Mouse (Mus musculus): Measurements from ENCODE around the gene Foxs1.
A peak's percentile ranks its signal among the peaks of the same experiment; 100 is the strongest.

The Foxs1 gene

DNA sequence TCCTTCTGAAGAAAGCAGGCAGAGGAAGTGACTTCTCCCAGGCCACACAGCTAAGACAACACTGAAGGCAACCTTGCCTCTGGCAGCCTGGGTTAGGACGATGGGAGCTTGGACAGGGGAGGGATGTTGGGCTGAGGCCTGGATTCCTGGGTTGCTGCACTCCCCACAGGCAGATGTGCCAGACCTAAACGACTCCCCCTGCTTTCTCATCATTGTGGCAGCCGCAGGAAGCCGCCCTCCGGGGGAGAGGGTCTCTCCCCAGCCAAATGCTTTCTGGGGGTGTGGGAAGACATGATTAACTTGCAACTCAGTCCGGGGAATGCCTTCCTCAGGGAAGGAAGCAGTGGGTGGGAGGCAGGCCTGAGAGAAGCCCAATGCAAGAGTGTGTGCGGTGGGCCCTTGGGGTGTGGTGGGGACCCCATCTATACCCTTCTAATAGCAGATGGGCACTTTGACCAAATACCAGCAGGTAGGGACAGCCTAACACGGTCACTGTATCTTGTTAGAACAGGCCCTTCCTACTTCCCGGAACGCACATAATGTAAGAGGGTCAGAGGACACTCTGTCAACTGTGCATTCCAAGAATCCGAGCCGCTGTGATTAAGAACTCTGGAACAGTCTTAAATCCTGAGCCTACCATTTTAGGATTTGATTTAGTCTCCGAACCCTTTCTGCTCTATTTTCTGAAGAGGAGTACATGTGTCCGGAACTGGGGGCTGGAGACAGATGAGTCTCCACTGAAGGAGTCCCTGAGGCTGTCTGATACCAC is 4.6 kb downstream of the Foxs1 start:
- no peak for DNase-seq (ENCODE audit: low read depth, low spot score)

DNA sequence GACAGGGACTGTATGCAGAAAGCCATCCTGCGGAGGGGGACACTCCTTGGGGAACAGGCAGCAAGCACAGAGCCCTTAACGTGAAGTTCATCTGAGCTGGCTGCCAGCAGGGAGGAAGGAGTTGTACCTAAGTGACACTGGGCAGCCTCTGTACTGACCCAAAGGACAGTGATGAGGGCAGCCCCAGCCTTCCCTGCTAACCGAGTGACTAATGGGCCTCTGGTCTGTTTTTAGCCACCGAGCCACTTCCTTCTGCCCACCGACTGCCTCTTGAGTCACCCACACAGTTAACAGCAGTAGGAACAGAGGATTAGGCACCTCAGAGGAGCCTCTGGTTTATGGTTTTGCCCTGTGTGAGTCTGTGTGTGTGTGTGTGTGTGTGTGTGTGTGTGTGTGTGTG is 5.6 kb downstream of the Foxs1 start:
- DNase-seq (ENCODE audit: low read depth, low spot score): no peak

DNA sequence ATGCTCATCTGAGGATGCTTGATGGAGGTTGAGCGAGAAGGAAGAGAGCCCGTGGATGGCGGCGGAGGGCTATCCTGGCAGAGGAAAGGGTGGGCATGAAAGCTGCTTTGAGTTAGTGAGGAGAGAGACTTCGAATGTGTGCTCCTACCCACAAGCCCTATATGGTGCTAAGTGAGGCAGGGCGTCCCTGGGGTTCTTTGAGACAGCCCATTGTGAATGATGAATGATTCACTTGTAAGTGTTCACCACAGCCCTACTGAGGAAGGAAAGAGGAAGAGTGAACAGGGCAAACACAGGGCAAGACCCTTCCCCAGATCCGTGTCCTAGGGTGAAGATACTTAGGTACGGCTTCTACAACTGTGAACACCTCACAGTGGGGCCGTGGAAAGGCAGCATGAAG is 6.1 kb downstream of the Foxs1 start:
- no peak for DNase-seq (ENCODE audit: low read depth, low spot score)

DNA sequence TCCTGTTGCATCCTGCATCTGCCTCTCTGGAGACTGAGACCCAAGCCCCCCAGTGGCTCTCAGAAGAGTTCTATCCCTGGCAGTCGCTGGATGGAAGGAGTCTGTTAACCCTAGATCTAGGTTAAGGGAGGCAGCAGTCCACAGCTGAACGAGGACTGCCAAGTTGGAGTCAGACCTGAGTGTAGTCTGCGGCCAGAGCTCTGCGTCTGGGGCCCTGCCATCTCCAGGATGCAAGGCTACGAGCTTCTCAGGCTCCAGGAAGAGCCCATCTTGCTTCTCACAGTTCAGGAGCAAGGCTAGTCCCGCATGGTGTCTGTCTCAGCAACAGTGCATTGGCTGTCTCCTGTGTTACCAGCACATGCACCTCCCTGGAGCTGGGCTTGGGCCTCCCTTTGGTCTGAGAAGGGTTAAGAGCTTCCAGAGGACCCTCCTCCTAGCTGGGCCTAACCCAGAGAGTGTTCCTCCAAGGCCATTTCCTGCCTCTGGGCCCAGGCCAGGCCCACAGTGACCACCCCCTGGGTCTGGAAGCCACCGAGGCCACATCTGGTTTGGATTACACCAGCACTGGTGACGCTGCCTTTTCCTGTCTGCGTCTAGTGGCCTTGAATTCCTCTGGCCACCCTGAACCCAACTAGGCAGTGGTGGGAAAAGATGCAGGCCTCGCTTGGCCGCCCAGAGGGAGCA is 7.7 kb downstream of the Foxs1 start:
- DNase-seq (ENCODE audit: low read depth, low spot score): no peak

DNA sequence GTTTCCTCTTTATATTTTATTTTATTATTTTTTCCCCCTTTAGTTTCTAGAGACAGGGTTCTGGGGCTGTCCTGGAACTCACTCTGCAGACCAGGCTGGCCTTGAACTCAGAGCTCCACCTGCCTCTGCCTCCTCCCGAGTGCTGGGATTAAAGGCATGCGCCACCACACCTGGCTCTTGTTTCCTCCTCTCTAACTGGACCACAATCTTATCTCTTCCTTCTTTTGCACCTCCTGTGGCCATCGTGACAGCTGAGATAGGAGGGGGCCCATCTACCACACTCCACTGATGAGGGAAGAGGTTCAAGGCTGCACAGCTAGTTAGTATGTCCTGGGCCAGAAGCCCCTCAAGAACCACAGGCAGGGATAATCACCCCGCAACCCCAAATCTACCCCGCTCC is 8.5 kb downstream of the Foxs1 start:
- DNase-seq (ENCODE audit: low read depth, low spot score): no peak

DNA sequence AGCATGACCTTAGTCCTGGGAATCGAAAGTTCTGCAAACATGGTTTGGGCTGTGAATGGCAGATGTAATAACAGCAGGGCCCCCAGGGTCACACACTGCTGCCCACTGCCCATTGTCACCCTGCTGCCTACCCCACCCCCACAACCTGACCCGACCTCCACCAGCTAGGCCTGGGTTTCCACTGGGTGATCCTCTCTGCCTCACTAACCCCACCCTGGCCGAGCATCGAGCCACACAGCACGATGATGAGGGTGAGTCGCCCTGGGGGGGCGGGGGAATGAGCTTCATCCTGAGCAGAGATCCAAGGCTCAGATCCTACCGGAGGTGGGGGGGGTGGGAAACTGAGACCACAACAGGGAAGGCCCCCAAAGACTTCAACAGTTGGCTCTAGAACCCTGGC is 8.9 kb downstream of the Foxs1 start:
- no peak for DNase-seq (ENCODE audit: low read depth, low spot score)

DNA sequence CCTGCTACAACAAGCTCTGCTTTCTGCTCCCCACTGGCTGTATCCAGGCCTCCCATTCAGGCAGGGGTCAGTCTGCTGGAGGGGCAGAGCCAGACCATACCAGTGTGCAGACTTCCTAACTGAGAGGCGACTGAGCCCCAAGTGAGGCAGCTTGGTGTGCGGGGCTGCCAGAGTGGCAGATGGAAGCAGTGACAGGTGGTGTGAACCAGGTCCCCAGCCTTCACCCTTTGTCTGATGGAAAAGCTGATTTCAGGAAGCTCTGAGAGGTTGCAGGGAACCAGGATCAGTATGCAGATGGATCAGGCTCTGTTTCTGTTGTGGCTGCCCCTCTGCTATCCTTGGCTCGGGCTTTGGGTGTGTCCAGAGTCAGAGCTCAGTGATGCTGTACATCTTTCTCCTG is 9.4 kb downstream of the Foxs1 start:
- DNase-seq (ENCODE audit: low read depth, low spot score): no peak

DNA sequence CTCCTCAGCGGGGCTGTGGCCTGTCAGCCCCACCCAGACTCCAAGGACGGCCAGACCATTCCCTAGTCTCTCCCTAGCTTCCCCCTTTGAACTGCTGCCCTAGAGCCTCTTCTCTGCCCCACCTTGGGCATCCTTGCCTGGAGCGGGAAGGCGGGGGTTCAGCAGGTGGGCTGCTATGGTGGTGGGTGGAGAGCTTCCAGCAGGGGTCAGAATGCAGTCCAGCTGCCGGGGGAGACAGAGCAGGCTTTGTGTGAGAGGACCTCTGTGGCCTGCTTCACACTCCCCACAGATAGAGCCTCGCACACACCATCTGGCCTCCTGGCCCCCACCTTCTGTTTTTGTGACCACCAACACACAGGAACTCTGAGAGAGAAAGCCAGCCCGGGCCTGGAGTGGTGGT is 10.6 kb downstream of the Foxs1 start:
- no peak for DNase-seq (ENCODE audit: low read depth, low spot score)

DNA sequence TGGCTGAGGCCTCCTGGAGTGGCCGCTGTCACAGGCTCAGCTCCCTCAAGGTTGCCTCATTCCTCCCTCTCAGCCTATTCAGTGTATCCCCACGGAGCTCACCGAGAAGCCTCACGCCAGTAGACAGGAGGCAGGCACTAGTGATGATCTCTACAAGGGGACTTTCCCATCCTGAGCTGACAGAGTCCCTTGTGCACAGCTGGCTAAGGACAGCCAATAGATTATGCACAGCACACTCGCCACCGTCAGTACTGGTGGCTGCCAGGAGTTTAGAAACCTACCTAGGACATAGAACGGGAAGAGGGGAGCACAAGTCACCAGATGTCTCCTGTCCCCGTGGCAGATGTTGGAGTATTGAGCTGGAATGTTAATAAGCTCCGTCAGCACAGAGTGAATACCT is 15.3 kb downstream of the Foxs1 start:
- DNase-seq (ENCODE audit: low read depth, low spot score): no peak

DNA sequence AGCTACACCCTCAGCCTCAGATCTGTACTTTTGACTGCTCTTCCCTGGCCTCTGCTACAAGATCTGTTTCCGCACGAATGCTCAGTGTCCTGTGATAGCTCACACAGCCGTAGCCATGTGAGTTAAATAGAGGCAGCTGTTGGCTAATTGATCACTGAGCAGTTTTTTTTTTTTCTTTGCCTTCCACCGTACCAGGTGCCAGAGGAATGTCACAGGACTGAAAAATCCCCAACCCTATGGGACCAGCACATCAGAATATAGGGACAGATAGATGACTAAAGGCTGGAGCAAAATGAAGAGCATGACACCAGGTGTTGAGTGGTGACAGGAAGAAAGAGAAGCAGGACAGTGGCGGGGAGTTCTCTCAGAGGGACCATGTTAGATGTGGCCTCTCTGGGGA is 16.9 kb downstream of the Foxs1 start:
- DNase-seq (ENCODE audit: low read depth, low spot score): no peak

DNA sequence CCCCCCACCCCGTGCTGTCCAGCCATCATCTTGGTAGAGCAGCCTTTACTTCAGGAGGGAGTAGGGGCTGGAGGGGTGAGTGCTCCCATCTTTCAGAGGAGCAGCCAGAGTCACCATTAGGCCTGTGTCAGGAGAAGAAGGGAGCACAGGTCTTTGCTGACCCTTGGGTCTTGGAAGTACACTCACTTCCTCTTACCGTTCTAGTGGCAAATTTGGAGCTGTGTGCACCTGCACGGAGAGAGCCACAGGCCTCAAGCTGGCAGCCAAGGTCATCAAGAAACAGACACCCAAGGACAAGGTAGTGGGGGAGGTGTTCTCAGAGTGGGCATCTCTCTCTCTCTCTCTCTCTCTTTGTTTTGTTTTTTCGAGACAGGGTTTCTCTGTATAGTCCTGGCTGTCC is 17.6 kb downstream of the Foxs1 start:
- no peak for DNase-seq (ENCODE audit: low read depth, low spot score)

DNA sequence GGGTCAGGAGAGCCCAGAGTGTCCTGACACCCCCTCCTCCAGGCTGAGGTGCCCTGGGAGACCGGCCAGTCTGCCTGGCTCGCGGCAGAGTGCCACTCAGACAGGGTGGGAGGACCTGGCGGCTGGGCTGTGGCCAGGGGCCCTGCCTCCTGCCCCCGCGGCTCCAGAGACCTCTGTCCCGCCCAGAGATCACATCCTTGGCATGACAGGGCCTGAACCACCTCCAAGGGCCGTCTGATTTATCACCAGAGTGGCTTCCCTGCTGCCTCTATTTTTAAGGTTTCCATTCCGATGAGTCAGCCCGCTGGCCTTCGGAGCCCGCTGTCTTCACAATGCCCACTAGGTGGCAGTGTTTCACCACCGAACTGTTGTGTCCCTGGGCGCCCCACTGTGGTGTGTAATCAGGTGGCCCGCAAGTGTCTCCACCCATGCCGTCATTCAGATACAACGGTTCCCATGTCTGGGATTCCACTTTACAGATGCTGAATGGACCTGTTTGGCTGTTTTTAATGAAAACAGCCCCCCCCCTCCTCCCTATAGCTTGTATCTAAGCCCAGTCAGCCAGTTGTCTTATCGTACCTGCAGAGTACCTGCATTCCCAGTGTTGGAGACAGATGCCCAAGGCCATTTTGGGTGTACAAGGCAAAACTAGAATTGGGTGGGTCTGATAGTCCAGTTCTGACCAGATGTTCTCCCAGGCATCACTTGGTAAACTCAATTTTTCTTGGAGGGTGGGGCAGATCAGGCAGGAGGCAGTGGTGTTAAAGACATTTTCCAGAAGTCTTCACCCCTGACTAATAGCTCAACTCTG is 18.5 kb downstream of the Foxs1 start:
- peak; percentile 60 for DNase-seq (ENCODE audit: low read depth, low spot score)

DNA sequence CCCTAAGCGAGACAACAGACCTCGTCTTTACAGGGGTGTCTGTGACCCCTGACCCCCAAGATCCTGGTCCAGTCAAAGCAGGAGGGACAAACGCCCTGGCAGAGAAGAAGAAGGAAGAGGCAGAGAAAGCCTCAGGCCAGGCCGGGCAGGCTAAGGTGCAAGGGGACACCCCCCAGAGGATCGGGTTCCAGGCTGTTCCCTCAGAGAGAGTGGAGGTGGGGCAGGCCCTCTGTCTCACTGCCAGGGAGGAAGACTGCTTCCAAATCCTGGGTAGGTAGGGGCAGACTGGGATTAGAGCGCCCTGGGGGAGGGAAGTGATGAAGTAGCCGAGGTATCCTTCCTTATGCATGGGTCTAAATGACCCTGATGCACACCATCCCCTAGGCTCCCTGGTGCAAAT is 19.5 kb downstream of the Foxs1 start:
- DNase-seq (ENCODE audit: low read depth, low spot score): no peak

DNA sequence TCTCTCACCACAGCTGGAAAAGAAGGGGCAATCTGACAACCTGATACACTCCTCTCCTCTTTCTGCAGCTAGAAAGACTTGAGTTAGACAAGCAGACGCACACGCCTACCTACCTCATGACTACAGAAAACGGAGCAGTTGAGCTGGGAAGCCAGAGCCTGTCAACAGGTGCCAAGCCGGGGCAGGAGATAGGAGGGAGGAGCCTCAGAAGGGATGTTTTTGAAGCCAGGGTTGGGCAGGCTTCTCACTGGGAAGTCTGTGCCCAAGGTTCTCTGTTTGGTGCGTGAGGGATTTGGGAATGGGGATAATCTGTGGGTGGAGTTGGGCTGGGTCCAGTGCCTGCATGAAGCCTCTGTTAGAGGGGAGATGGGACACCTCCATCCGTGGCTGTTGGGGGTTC is 21.6 kb downstream of the Foxs1 start:
- DNase-seq (ENCODE audit: low read depth, low spot score): no peak

DNA sequence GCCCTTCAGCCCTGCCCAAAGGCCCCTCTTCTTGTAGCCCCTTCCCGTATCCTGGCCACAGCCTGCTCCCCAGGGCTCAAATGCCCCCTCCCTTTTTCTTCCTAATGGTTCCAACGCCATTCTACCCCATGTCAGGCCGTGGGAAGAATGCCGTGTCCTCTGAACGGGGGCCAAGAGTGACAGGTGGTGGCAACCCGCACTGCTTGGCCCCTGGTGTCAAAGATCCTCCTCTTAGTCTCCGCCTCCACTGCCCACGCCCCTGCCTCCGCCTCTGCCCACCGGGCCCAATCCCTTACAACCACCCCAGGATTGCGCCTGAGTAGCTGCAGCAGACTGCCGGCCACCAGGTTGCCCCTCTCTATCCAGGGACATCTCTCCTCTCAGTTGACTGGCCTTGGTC is 22.0 kb downstream of the Foxs1 start, which contains the start of gene Mylk2:
Gene Mylk2 (plus strand): TSS at position 322 of the 400 bp plus-strand sequence.
- no peak for DNase-seq (ENCODE audit: low read depth, low spot score)

DNA sequence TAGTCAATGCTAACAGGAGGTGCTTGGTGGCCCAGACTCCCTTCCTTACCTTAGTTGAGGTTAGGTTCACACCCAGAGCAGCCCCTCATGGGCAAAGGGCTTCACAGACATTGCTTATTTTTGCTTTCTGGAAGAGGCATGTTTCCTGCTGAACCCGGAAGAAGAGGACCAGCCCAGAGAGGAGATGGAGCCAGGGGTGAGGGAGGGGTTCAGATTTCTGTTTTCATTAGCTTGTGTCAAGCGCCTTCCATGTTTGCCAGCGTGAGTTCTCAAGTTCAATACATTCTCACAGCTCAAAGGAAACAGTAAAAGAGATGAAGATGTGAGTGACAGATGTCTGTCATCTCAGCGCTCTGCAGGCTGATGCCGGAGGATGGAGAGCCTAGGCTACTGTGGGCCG is 23.2 kb downstream of the Foxs1 start:
- no peak for DNase-seq (ENCODE audit: low read depth, low spot score)

DNA sequence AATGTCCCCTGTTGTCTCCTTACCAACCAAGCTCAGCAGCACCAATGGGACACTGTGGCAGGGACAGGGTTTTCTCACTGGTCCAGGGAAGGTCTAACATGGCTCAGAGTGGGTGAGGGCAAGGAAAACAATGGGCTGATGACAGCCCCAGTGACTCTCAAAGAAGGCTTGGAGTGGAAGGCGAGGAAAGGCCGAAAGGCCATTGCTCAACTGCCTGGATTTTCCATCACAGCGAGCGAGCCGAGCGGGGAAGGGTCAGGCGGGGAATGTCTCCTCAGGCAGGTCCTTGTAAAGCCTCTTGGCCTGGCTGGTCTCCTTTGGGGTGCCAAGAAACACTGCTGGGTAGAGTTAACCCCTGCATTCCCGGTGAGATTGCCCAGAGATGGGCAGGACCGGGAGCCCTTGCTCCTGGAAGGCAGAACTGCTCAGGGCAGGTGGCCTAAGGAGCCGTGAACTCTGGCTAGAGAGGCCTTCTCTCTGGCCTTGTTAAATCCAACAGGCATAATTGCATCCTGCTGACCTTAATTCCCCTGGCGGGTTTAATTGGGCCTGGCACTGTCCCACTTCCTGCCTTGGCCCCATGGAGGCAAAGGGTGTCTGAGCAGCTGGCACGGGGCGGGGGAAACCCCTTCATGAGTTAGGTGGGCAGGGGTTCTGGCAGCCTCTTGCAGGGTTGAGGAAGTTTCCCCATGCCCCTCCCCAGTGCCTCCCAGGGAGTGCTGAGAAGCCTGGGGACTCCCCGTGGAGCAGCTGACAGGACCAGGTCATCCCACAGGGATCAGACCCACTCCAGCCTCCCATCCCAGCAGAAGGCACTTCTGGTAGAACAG is 25.7 kb downstream of the Foxs1 start:
- no peak for DNase-seq (ENCODE audit: low read depth, low spot score)

DNA sequence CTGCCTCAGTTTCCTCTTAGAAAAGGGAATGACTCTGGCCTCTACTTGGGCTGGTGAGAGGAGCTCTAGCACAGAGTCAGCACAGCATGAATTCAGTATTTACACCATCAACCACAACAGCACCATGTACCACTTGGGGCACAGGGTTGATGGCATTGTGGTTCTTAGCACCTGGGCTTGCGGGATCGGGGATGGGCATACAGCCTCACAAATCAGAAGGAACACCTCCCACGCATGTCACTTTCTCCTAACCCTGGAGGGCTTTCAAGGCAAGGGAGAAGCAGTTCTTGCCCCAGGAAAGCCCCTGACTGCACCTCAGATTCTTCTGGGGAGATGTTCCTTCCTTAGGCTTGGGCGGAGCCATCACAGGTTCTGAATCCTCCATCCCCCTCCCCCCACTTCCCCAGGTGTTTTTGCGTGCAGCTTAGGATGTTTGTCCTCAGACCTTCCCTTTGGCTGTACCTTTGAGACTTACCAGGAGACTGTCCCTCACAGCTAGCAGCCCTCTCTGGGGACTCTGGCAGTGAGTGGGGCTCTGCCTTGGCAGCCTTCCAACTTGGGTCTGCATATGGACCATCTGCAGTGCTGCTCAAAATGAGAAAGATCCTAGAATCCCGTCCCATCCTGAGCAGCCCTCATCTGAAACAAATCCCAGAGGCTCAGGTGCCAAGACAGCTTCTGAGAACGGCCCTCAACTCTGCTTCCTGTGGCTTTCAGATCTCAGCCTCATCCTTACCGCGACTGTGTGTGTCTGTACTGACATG is 26.6 kb downstream of the Foxs1 start:
- no peak for DNase-seq (ENCODE audit: low read depth, low spot score)

DNA sequence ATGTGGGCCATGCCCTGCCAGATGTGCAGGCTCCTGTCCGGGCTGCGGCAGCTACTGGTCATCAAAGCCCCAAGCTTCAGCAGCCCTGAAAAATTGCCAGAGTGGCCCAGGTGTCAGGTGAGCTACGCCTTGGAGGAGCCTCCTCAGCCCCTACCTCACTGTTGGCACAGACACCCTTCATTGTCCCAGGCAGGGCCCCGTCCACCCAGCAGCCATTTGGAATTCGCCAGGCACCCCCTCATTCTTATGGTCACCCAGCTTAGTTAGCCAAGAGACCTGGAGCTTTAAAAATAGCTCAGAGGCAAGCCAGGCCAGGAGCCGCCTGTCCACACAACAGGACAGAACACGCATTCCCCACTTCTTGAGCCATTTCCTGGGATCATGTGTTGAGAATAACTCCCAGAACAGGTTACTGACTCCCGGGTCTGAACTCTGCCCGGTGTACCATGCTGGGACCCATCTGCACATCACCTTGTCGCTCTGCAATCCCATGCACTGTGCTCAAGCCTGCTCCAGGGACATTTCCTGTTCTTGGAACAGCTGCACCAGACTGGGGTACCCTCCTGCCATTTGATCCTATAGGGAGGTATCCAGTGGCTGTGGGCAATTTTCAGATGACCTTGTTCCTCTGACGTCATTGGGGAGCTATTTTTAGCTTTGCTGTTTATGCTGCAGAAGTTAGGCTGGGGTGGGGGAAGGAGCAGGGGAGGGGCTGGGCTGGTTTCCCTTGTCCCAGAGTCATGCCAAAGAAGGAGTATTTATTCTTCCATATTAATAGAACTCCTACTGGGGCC is 27.8 kb downstream of the Foxs1 start:
- no peak for DNase-seq (ENCODE audit: low read depth, low spot score)

DNA sequence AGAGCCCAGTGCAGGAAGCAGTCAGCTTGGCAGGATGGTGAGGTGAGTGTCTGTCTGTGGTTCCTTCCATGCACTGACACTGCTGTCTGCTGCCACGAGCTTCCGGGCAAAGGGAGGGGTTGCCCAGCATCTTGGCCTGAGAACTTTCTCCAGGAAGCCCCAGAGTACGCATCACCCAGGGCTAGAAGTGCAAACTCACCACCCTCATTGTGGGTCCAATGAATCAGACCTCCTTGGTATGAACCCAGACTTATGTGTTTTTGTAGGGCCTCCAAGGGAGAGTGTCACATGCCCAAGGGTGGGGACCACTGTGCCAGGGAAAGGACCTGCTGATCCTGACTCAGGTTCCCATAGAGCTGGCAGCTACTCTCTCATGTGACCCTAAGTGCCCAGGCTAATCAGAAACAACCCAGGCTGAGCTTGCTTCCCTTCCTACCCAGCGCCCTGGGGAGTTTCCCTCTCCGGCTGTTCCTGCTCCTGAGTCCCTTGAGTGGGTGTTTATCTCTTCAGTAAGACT is 28.8 kb downstream of the Foxs1 start:
- no peak for DNase-seq (ENCODE audit: low read depth, low spot score)

All from retina, adult 2 months (tissue).